In the genomic region with DNA sequence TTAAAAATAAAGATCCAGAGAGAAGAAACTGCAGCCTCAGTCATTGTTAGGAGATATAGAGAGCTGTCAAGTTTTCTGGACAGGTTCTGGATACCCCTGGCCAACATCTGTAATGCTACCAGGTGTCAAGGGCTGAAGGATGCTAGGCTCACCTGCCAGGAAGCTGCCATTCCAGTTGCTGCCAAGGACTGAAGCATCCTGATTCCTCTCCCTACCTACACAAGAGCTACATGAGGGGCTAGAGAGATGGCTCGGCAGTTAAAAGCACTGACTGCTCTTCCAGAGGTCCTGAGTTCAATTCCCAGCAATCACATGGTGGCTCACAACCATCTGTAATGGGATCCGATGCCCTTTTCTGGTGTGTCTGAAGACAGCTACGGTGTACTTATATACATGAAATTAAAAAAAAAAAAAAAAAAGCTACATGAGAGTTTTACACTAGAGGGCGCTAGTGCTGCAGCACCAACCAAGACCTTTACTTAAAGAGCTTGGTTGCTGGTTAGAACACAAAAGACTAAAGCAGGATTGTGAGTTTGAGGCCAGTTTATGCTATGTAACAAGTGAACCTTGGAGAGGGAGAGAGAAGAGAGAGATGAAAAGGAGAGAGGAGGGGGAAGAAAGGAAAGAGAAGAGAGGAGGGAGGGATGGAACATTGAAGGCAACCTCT, we compare ENCODE assay signal across 10 mouse cellular contexts. TPM values are rescaled to one million over a fixed set of nuclear protein-coding genes. Genes with fewer than 3 reads are reported as not detected.
DNase-seq lines count a peak whose midpoint lies in the region; ATAC-seq and TF ChIP-seq lines count a peak whose summit lies in the region.
"Had no signal": no experiment of that assay in that cellular context is flagged by ENCODE, and none has a peak within 500 bp of the region (broad histone marks: within the 10 kb centered on the region; RNA-seq: fewer than 3 reads in every experiment).

No protein-coding gene starts in this region.

- 0 out of 2 replicates have a peak, but pooled peaks cover under 1% of the 10 kb centered on the region for H3K79me2 ChIP-seq in heart, adult 2 months (replicated peaks; ENCODE audit: control insufficient read depth, insufficient read depth, low read length)

- H3K9ac ChIP-seq in heart, adult 2 months (ENCODE audit: low read depth, low read length) = no peak overlapping the region
- H3K9ac ChIP-seq in limb, embryonic 14.5 days (ENCODE audit: low read depth, low read length, severe bottlenecking) = no peak overlapping the region
- H3K9ac ChIP-seq: heart, embryonic 15.5 days had no signal

- TF ChIP-seq CTCF in heart, adult 2 months (IDR thresholded peaks at IDR 0.05) = peak; percentile 86

- no peak for TF ChIP-seq EP300 in heart, adult 2 months (IDR thresholded peaks at IDR 0.05; ENCODE audit: insufficient read depth, low read depth, low read length)

- no peak overlapping the region for H3K4me2 ChIP-seq in limb, embryonic 14.5 days (replicated peaks; ENCODE audit: low read depth, low read length, severe bottlenecking)
- H3K4me2 ChIP-seq: heart, embryonic 15.5 days had no signal

- no peak for TF ChIP-seq POLR2A in heart, adult 2 months (IDR thresholded peaks at IDR 0.05; ENCODE audit: insufficient read depth, low read depth, low read length)
- no peak for TF ChIP-seq POLR2A in limb, embryonic 14.5 days (IDR thresholded peaks at IDR 0.05; ENCODE audit: borderline replicate concordance, extremely low read depth, insufficient read depth, insufficient read length)

- ATAC-seq in limb, embryonic 14.5 days (ENCODE audit: low FRiP score, low read depth) = no peak
- ATAC-seq: activated CD4-positive, CD25-positive, alpha-beta regulatory T cell, adult 4 months had no signal

- H3K9me3 ChIP-seq in limb, embryonic 14.5 days (ENCODE audit: control insufficient read depth, low read length) = no peaks in the 10 kb centered on the region
- H3K9me3 ChIP-seq: heart, embryonic 15.5 days had no signal

- H3K4me3 ChIP-seq in heart, adult 2 months = no peak overlapping the region
- H3K4me3 ChIP-seq in limb, embryonic 14.5 days (replicated peaks; ENCODE audit: low read length) = no peak overlapping the region
- H3K4me3 ChIP-seq: heart, embryonic 15.5 days had no signal

- H3K27me3 ChIP-seq in heart, adult 2 months (ENCODE audit: control insufficient read depth, insufficient read depth, low read length) = no peaks in the 10 kb centered on the region
- H3K27me3 ChIP-seq in limb, embryonic 14.5 days (ENCODE audit: control insufficient read depth, insufficient read depth, low read length) = no peaks in the 10 kb centered on the region
- H3K27me3 ChIP-seq: heart, embryonic 15.5 days had no signal

- peaks cover 2% of the 10 kb centered on the region for H3K4me1 ChIP-seq in heart, adult 2 months (ENCODE audit: control insufficient read depth, insufficient read depth, low read length)
- H3K4me1 ChIP-seq in limb, embryonic 14.5 days (ENCODE audit: control insufficient read depth, insufficient read depth, low read length) = peaks cover 8% of the 10 kb centered on the region

- H3K36me3 ChIP-seq in heart, adult 2 months (ENCODE audit: control insufficient read depth, insufficient read depth, low read length) = peaks cover 4% of the 10 kb centered on the region; the same call in 1 of the 2 replicates
- no peaks in the 10 kb centered on the region for H3K36me3 ChIP-seq in limb, embryonic 14.5 days (ENCODE audit: control insufficient read depth, insufficient read depth, low read length)
- H3K36me3 ChIP-seq: heart, embryonic 15.5 days had no signal

- intact Hi-C loops in heart, adult 2 months (cut with DNase I) = no loop called here
- intact Hi-C loops in heart, postnatal 36 days (cut with DNase I) = loop anchor here (2.0 kb wide), 1 partner anchor 68 kb away; no protein-coding TSS in a partner anchor

- DNase-seq in heart, adult 2 months = no peak
- no peak for DNase-seq in heart, postnatal 36 days
- DNase-seq in 3T3-L1 (ENCODE audit: low read depth, low spot score) (peak; percentile 83), ZHBTc4 (ENCODE audit: low read depth, low spot score) (peak; percentile 80)
- peak; percentile 75 for DNase-seq in limb, embryonic 14.5 days (ENCODE audit: low spot score)
- no peak for DNase-seq in urinary bladder, postnatal 36 days (ENCODE audit: low spot score in 2 of 2)
- DNase-seq in testis, postnatal 14 days (ENCODE audit: low spot score) = no peak
- no peak for DNase-seq in adrenal gland, postnatal 14 days

- WGBS in heart, adult 2 months = 12% methylated on average over 4 of the region's 4 CpGs
- 14% methylated on average over 4 of the region's 4 CpGs for WGBS in limb, embryonic 14.5 days

- no peak overlapping the region for H3K27ac ChIP-seq in heart, adult 2 months
- H3K27ac ChIP-seq in limb, embryonic 14.5 days (replicated peaks; ENCODE audit: low read depth, low read length) = no peak overlapping the region
- H3K27ac ChIP-seq: heart, embryonic 15.5 days had no signal

RNA-seq across cellular contexts. Expression of a gene that starts 4.0 kb away (rescaled TPM):
- total RNA-seq in heart, adult 2 months (2021) = 100 to 1,000 TPM; 132 to 139 TPM
- 183 and 197 TPM in 2 replicates for polyA plus RNA-seq in heart, adult 2 months (2012; rRNA removed)
- total RNA-seq in heart, postnatal 36 days (2021) = 100 to 1,000 TPM; 122 to 127 TPM
- polyA plus RNA-seq in limb, embryonic 14.5 days (2012; rRNA removed) = 404 and 512 TPM in 2 replicates
- 192 and 196 TPM in 2 replicates for polyA plus RNA-seq in limb, embryonic 14.5 days (2014; fragmentation: Nextera tagmentation; extraction: Ambion mirVana)
- 246 and 247 TPM in 2 replicates for total RNA-seq in adrenal gland, postnatal 14 days (2021)

RNA-seq across cellular contexts. Expression of a gene that starts 7.2 kb away (rescaled TPM):
- total RNA-seq in heart, adult 2 months (2021) = 1 to 10 TPM; 2.9 to 3.9 TPM
- polyA plus RNA-seq in heart, adult 2 months (2012; rRNA removed) = 1.5 and 2.0 TPM in 2 replicates
- 1 to 10 TPM; 2.0 to 6.2 TPM for total RNA-seq in heart, postnatal 36 days (2021)
- 4.0 and 4.8 TPM in 2 replicates for polyA plus RNA-seq in limb, embryonic 14.5 days (2012; rRNA removed)
- 13.1 and 15.7 TPM in 2 replicates for polyA plus RNA-seq in limb, embryonic 14.5 days (2014; fragmentation: Nextera tagmentation; extraction: Ambion mirVana)
- 3.3 and 5.6 TPM in 2 replicates for total RNA-seq in adrenal gland, postnatal 14 days (2021)

RNA-seq across cellular contexts. Expression of a gene that starts 19.6 kb away (rescaled TPM):
- 1 to 10 TPM; 4.1 to 4.5 TPM for total RNA-seq in heart, adult 2 months (2021)
- 7.2 and 11.3 TPM in 2 replicates for polyA plus RNA-seq in heart, adult 2 months (2012; rRNA removed)
- 1 to 10 TPM; 3.3 to 3.7 TPM for total RNA-seq in heart, postnatal 36 days (2021)
- 21.8 and 24.4 TPM in 2 replicates for polyA plus RNA-seq in limb, embryonic 14.5 days (2012; rRNA removed)
- 23.2 and 29.2 TPM in 2 replicates for polyA plus RNA-seq in limb, embryonic 14.5 days (2014; fragmentation: Nextera tagmentation; extraction: Ambion mirVana)
- 5.6 and 11.9 TPM in 2 replicates for total RNA-seq in adrenal gland, postnatal 14 days (2021)

RNA-seq across cellular contexts. Expression of a gene that starts 25.6 kb away (rescaled TPM):
- 1 to 10 TPM; 1.3 TPM for total RNA-seq in heart, adult 2 months (2021)
- 2.0 and 5.2 TPM in 2 replicates for polyA plus RNA-seq in heart, adult 2 months (2012; rRNA removed)
- 1 to 10 TPM; 1.0 to 1.6 TPM for total RNA-seq in heart, postnatal 36 days (2021)
- polyA plus RNA-seq in limb, embryonic 14.5 days (2012; rRNA removed) = 1.7 and 3.0 TPM in 2 replicates
- polyA plus RNA-seq in limb, embryonic 14.5 days (2014; fragmentation: Nextera tagmentation; extraction: Ambion mirVana) = 1.1 and 1.4 TPM in 2 replicates
- 4.3 and 35.6 TPM in 2 replicates for total RNA-seq in adrenal gland, postnatal 14 days (2021)

RNA-seq across cellular contexts. Expression of a gene that starts 33.1 kb away (rescaled TPM):
- under 1 TPM in 1 of 2 experiments, not detected in 1; 0.34 TPM for total RNA-seq in heart, adult 2 months (2021)
- polyA plus RNA-seq in heart, adult 2 months (2012; rRNA removed) = 0.38 and 0.80 TPM in 2 replicates
- total RNA-seq in heart, postnatal 36 days (2021) = under 1 TPM; 0.53 to 0.57 TPM
- 1.1 and 1.3 TPM in 2 replicates for polyA plus RNA-seq in limb, embryonic 14.5 days (2012; rRNA removed)
- polyA plus RNA-seq in limb, embryonic 14.5 days (2014; fragmentation: Nextera tagmentation; extraction: Ambion mirVana) = 0.28 and 0.73 TPM in 2 replicates
- 0.33 and 1.4 TPM in 2 replicates for total RNA-seq in adrenal gland, postnatal 14 days (2021)
- polyA plus RNA-seq: heart, embryonic 15.5 days had no signal

Comparison
In these comparisons a context has a peak if more than half of its experiments do, and no peak if none do; other contexts are left out.
1. DNase-seq: peak in 3T3-L1 (single experiment), ZHBTc4 (single experiment) and limb, embryonic 14.5 days (single experiment); none in heart, adult 2 months (0 of 2), heart, postnatal 36 days (0 of 2), urinary bladder, postnatal 36 days (0 of 2), testis, postnatal 14 days (single experiment) and adrenal gland, postnatal 14 days (single experiment).